ENCODE assay signal across 8 mouse cellular contexts in the genomic region with DNA sequence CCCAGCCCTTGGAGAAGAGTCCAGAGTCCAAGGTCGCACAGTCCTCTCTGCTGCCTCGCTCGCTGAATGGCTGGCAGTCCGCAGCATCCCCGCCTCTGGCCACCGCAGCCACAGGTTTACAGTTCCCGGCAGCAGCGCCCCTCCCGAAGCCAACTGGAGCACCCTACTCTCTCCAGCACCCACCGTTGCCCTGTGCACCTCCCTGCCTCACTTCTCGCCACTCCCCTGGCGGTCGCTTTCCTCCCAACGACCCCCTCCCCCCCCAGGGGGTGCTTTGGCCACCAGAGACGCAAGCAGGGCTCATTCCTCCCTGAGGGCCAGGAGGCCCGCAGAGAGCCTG. TPM values are rescaled to one million over a fixed set of nuclear protein-coding genes. Genes with fewer than 3 reads are reported as not detected.
A peak's percentile ranks its signal among the peaks of the same experiment; 100 is the strongest.
DNase-seq lines count a peak whose midpoint lies in the region; ATAC-seq and TF ChIP-seq lines count a peak whose summit lies in the region.

TSS of gene Nxph1 (plus strand) at position 301 of the 340 bp plus-strand sequence.

- peak within 1 kb of the TSS; percentile 77 for H3K4me3 ChIP-seq in E14TG2a.4 (replicated peaks; ENCODE audit: low read length)
- H3K4me3 ChIP-seq in forebrain, postnatal 0 days (ENCODE audit: low read depth, low read length) = peak within 1 kb of the TSS; percentile 50
- H3K4me3 ChIP-seq in limb, embryonic 13.5 days = peak within 1 kb of the TSS; percentile 39

- no peak for DNase-seq in frontal cortex, adult 2 months (ENCODE audit: extremely low spot score in 1 of 2, low spot score in 1 of 2)
- DNase-seq in frontal cortex, postnatal 36 days (ENCODE audit: low spot score in 2 of 2) = no peak
- DNase-seq in forebrain, postnatal 0 days = no peak
- DNase-seq in c-Kit-positive CD71-positive TER-119-positive erythroid progenitor cells, embryonic 14.5 days (ENCODE audit: low spot score) = no peak
- DNase-seq in frontal cortex, postnatal 14 days (ENCODE audit: low spot score in 2 of 2) = no peak
- no peak for DNase-seq in cerebellum, postnatal 36 days

- peak within 1 kb of the TSS; percentile 89 for H3K4me2 ChIP-seq in forebrain, postnatal 0 days (ENCODE audit: low read depth)
- peak within 1 kb of the TSS; percentile 61 for H3K4me2 ChIP-seq in limb, embryonic 13.5 days (replicated peaks)

- peaks cover 40% of the 10 kb centered on the region for H3K4me1 ChIP-seq in E14TG2a.4 (replicated peaks; ENCODE audit: low read depth, low read length)
- H3K4me1 ChIP-seq in forebrain, postnatal 0 days (ENCODE audit: insufficient read depth) = peaks cover 24% of the 10 kb centered on the region; the same call in 1 of the 2 replicates
- H3K4me1 ChIP-seq in limb, embryonic 13.5 days = peaks cover 34% of the 10 kb centered on the region

- H3K9me3 ChIP-seq in E14TG2a.4 (ENCODE audit: low read length) = no peaks in the 10 kb centered on the region
- no peaks in the 10 kb centered on the region for H3K9me3 ChIP-seq in forebrain, postnatal 0 days (ENCODE audit: low read length)
- H3K9me3 ChIP-seq in limb, embryonic 13.5 days = no peaks in the 10 kb centered on the region

- TF ChIP-seq CTCF in E14TG2a.4 (conservative IDR thresholded peaks at IDR 0.05; ENCODE audit: low read length) = no peak
- no peak for TF ChIP-seq CTCF in forebrain, postnatal 0 days (IDR thresholded peaks at IDR 0.05; ENCODE audit: low read depth)

- H3K36me3 ChIP-seq in E14TG2a.4 (ENCODE audit: insufficient read depth, low read length) = no peaks in the 10 kb centered on the region
- H3K36me3 ChIP-seq in forebrain, postnatal 0 days (ENCODE audit: insufficient read depth) = no peaks in the 10 kb centered on the region
- H3K36me3 ChIP-seq in limb, embryonic 13.5 days = no peaks in the 10 kb centered on the region

- peak within 1 kb of the TSS; percentile 75 for H3K27ac ChIP-seq in forebrain, postnatal 0 days (ENCODE audit: low read depth, low read length)
- no peak within 1 kb of the TSS for H3K27ac ChIP-seq in limb, embryonic 13.5 days

- 1% methylated on average over 16 of the region's 16 CpGs for WGBS in forebrain, postnatal 0 days
- WGBS in limb, embryonic 13.5 days = 1% methylated on average over 16 of the region's 16 CpGs

- ATAC-seq in forebrain, postnatal 0 days = peak; percentile 18
- ATAC-seq in limb, embryonic 13.5 days (ENCODE audit: low FRiP score, low read depth) = no peak

- H3K27me3 ChIP-seq in E14TG2a.4 (ENCODE audit: insufficient read depth, low read length) = peaks cover 54% of the 10 kb centered on the region
- peaks cover 33% of the 10 kb centered on the region for H3K27me3 ChIP-seq in forebrain, postnatal 0 days (ENCODE audit: insufficient read depth, low read length)
- H3K27me3 ChIP-seq in limb, embryonic 13.5 days = peaks cover 78% of the 10 kb centered on the region

- peak within 1 kb of the TSS; percentile 54 for H3K9ac ChIP-seq in forebrain, postnatal 0 days
- H3K9ac ChIP-seq in limb, embryonic 13.5 days = no peak within 1 kb of the TSS

RNA-seq across cellular contexts. Expression of gene Nxph1, which starts in this region (rescaled TPM):
- polyA plus RNA-seq in frontal cortex, adult 2 months (2012; rRNA removed) = 45.4 and 45.9 TPM in 2 replicates
- 50.4 and 59.5 TPM in 2 replicates for total RNA-seq in forebrain, postnatal 0 days (2014; rRNA removed)
- 67.0 and 78.8 TPM in 2 replicates for polyA plus RNA-seq in forebrain, postnatal 0 days (2015; fragmentation: Nextera tagmentation; extraction: Ambion mirVana)
- 1.5 and 1.6 TPM in 2 replicates for polyA plus RNA-seq in limb, embryonic 13.5 days (2015; fragmentation: Nextera tagmentation; extraction: Ambion mirVana)

Comparison
In these comparisons a context has a peak if more than half of its experiments do, and no peak if none do; other contexts are left out.
1. RNA of gene Nxph1 (polyA plus RNA-seq): 67.0 to 78.8 TPM in forebrain, postnatal 0 days and 45.4 to 45.9 TPM in frontal cortex, adult 2 months; 1.5 to 1.6 TPM in limb, embryonic 13.5 days; every median in the first group is over 10 times any median in the second.
2. Peak in every context shown above with its lines, with median percentiles within 50 percentile points of each other: H3K4me3 ChIP-seq.